Mouse (Mus musculus) lung, embryonic 14.5 days (tissue): ENCODE data around the gene Eef2kmt. TPM values are rescaled to one million over a fixed set of nuclear protein-coding genes. Genes with fewer than 3 reads are reported as not detected.
A peak's percentile ranks its signal among the peaks of the same experiment; 100 is the strongest.

Experiments
- ATAC-seq: fragments of 200-750 bp; cut with Nextera tagmentation; 2 replicates; pipeline ENCODE4 v1.8.0; 2017; ENCODE audit warnings: mild to moderate bottlenecking, moderate TSS enrichment, moderate library complexity; ENCODE audit not compliant: insufficient read depth
- DNase-seq: peaks from one replicate; pipeline ENCODE4 v3.0.0-alpha.2; 2015
- H3K27ac ChIP-seq: fragments of 300-500 bp; sonication (generic); 2 replicates; pipeline ENCODE4 v1.5.1; 2014; ENCODE audit warnings: low read depth, mild to moderate bottlenecking, moderate library complexity
- H3K27me3 ChIP-seq: fragments of 300-500 bp; sonication (generic); 2 replicates; pipeline ENCODE4 v1.6.1; 2014; ENCODE audit warnings: low read length, control low read depth; ENCODE audit not compliant: insufficient read depth
- H3K36me3 ChIP-seq: fragments of 300-500 bp; sonication (generic); 2 replicates; pipeline ENCODE4 v1.6.1; 2014; ENCODE audit warnings: control low read depth; ENCODE audit not compliant: insufficient read depth
- H3K4me1 ChIP-seq: fragments of 300-500 bp; sonication (generic); 2 replicates; pipeline ENCODE4 v1.6.1; 2014; ENCODE audit warnings: antibody characterized with exemption, control low read depth; ENCODE audit not compliant: insufficient read depth
- H3K4me2 ChIP-seq: fragments of 300-500 bp; sonication (generic); 2 replicates; pipeline ENCODE4 v1.6.1; 2014; ENCODE audit warnings: mild to moderate bottlenecking
- H3K4me3 ChIP-seq: fragments of 300-500 bp; sonication (generic); 2 replicates; pipeline ENCODE4 v1.5.1; 2014; ENCODE audit warnings: low read depth, low read length
- H3K9ac ChIP-seq: fragments of 300-500 bp; sonication (generic); 2 replicates; pipeline ENCODE4 v1.6.1; 2014
- H3K9me3 ChIP-seq: fragments of 300-500 bp; sonication (generic); 2 replicates; pipeline ENCODE4 v1.6.1; 2016; ENCODE audit warnings: low read depth, low read length, control low read depth
- CTCF ChIP-seq: IDR thresholded peaks from 2 replicates; pipeline ENCODE4 v1.5.1; 2016; ENCODE audit warnings: antibody characterized with exemption, low read depth
- WGBS: fragments of 180-500 bp; shearing (Covaris S2); extraction: QIAGEN DNeasy Blood & Tissue Kit; methylation state at CpG from one replicate; pipeline ENCODE4 v1.1.7; 2014; 5-methylcytosine and 5-hydroxymethylcytosine counted together
- polyA plus RNA-seq: library from polyadenylated mRNA; unstranded; fragments of >200 nt; fragmentation: Nextera tagmentation; extraction: Ambion mirVana; gene quantifications from 2 replicates; pipeline ENCODE4 v1.2.1, GENCODE M21; 2014

The Eef2kmt gene
- polyA plus RNA-seq, result 27.2 and 28.4 TPM in 2 replicates

GRCm38 (mm10) chr16:5255779-5256496, at the start of gene Eef2kmt:
Eef2kmt (minus strand) TSS chr16:5255983.
- peak; percentile 100 for DNase-seq
- H3K9ac ChIP-seq, result peak within 1 kb of the TSS; percentile 72
- peaks cover 4% of the 10 kb centered on the region; the same call in 1 of the 2 replicates for H3K36me3 ChIP-seq
- peak; percentile 96 for ATAC-seq
- H3K4me1 ChIP-seq, result no peaks in the 10 kb centered on the region
- WGBS, result under 1% methylated on average over 57 of the region's 57 CpGs
- peak; percentile 83 for TF ChIP-seq CTCF
- no peaks in the 10 kb centered on the region for H3K27me3 ChIP-seq
- H3K27ac ChIP-seq, result peak within 1 kb of the TSS; percentile 79
- H3K9me3 ChIP-seq, result no peaks in the 10 kb centered on the region
- peak within 1 kb of the TSS; percentile 86 for H3K4me2 ChIP-seq
- peak within 1 kb of the TSS; percentile 66 for H3K4me3 ChIP-seq

GRCm38 (mm10) chr16:5295238-5295637, 39.5 kb upstream of the Eef2kmt start:
- ATAC-seq, result no peak
- 60% methylated on average over 5 of the region's 5 CpGs for WGBS

GRCm38 (mm10) chr16:5285376-5285775, 29.6 kb upstream of the Eef2kmt start:
- 61% methylated on average over 3 of the region's 3 CpGs for WGBS
- no peak overlapping the region for H3K4me2 ChIP-seq
- no peak overlapping the region for H3K27ac ChIP-seq
- H3K27me3 ChIP-seq, result no peaks in the 10 kb centered on the region
- ATAC-seq (no peak), DNase-seq (no peak)
- H3K9me3 ChIP-seq, result no peaks in the 10 kb centered on the region
- no peaks in the 10 kb centered on the region for H3K36me3 ChIP-seq
- TF ChIP-seq CTCF, result no peak
- H3K9ac ChIP-seq, result no peak overlapping the region
- no peaks in the 10 kb centered on the region for H3K4me1 ChIP-seq
- H3K4me3 ChIP-seq, result no peak overlapping the region

More at GRCm38 (mm10) chr16:5295238-5295637, 39.5 kb upstream of the Eef2kmt start:
- no peak overlapping the region for H3K4me3 ChIP-seq
- H3K4me2 ChIP-seq, result no peak overlapping the region
- no peaks in the 10 kb centered on the region for H3K4me1 ChIP-seq
- no peaks in the 10 kb centered on the region for H3K9me3 ChIP-seq
- H3K27me3 ChIP-seq, result no peaks in the 10 kb centered on the region
- no peak overlapping the region for H3K9ac ChIP-seq
- no peak overlapping the region for H3K27ac ChIP-seq
- TF ChIP-seq CTCF, result no peak
- no peaks in the 10 kb centered on the region for H3K36me3 ChIP-seq
- no peak for DNase-seq

GRCm38 (mm10) chr16:5282686-5283085, 26.9 kb upstream of the Eef2kmt start:
- Histone ChIP-seq H3K9me3 (no peaks in the 10 kb centered on the region), H3K9ac (no peak overlapping the region), H3K4me2 (no peak overlapping the region), H3K4me1 (no peaks in the 10 kb centered on the region), H3K27ac (no peak overlapping the region), H3K27me3 (no peaks in the 10 kb centered on the region), H3K36me3 (no peaks in the 10 kb centered on the region), H3K4me3 (no peak overlapping the region)
- WGBS, result 82% methylated on average over 9 of the region's 9 CpGs
- ATAC-seq (no peak), DNase-seq (no peak)
- TF ChIP-seq CTCF, result no peak

- Histone ChIP-seq H3K4me1 (no peaks in the 10 kb centered on the region), H3K27ac (no peak overlapping the region), H3K9me3 (no peaks in the 10 kb centered on the region), H3K4me3 (no peak overlapping the region), H3K4me2 (no peak overlapping the region), H3K9ac (no peak overlapping the region), H3K27me3 (no peaks in the 10 kb centered on the region), H3K36me3 (no peaks in the 10 kb centered on the region)
- no peak for ATAC-seq
- WGBS, result 81% methylated on average over 5 of the region's 5 CpGs
- no peak for TF ChIP-seq CTCF
- no peak for DNase-seq
Measured at GRCm38 (mm10) chr16:5279571-5280222, 23.9 kb upstream of the Eef2kmt start.

GRCm38 (mm10) chr16:5272371-5272770, 16.6 kb upstream of the Eef2kmt start:
- DNase-seq (no peak), ATAC-seq (no peak)
- Histone ChIP-seq H3K4me3 (no peak overlapping the region), H3K4me1 (no peaks in the 10 kb centered on the region), H3K4me2 (no peak overlapping the region), H3K9me3 (no peaks in the 10 kb centered on the region), H3K9ac (no peak overlapping the region), H3K36me3 (no peaks in the 10 kb centered on the region), H3K27me3 (no peaks in the 10 kb centered on the region), H3K27ac (no peak overlapping the region)
- TF ChIP-seq CTCF, result no peak
- 75% methylated on average over 3 of the region's 3 CpGs for WGBS

- TF ChIP-seq CTCF, result no peak
- Histone ChIP-seq H3K4me1 (no peaks in the 10 kb centered on the region), H3K36me3 (no peaks in the 10 kb centered on the region), H3K9me3 (no peaks in the 10 kb centered on the region), H3K4me2 (no peak overlapping the region), H3K4me3 (no peak overlapping the region), H3K27ac (no peak overlapping the region), H3K9ac (no peak overlapping the region), H3K27me3 (no peaks in the 10 kb centered on the region)
- no peak for ATAC-seq
- WGBS, result 81% methylated on average over 4 of the region's 4 CpGs
- DNase-seq, result no peak
Measured at GRCm38 (mm10) chr16:5271411-5272035, 15.7 kb upstream of the Eef2kmt start.
